10 mouse cellular contexts compared by ENCODE assay signal in genomic region chr8:11461847-11462246, GRCm38 (mm10). TPM values are rescaled to one million over a fixed set of nuclear protein-coding genes. Genes with fewer than 3 reads are reported as not detected.
DNase-seq lines count a peak whose midpoint lies in the region; TF ChIP-seq lines count a peak whose summit lies in the region.
"Had no signal": no experiment of that assay in that cellular context is flagged by ENCODE, and none has a peak within 500 bp of the region (broad histone marks: within the 10 kb centered on the region; RNA-seq: fewer than 3 reads in every experiment).

No protein-coding gene starts in this region.

- no peak overlapping the region for H3K4me3 ChIP-seq in gastrocnemius, adult 2 months
- H3K4me3 ChIP-seq: limb, embryonic 15.5 days had no signal

- DNase-seq in gastrocnemius, adult 2 months, result peak; percentile 40
- DNase-seq in gastrocnemius, postnatal 25 days, result no peak
- DNase-seq in kidney, postnatal 36 days, result peak; percentile 17 to 39
- no peak for DNase-seq in kidney, postnatal 25 days
- DNase-seq in adrenal gland, postnatal 14 days, result peak; percentile 78
- DNase-seq in cerebellum, postnatal 36 days, result peak; percentile 52 to 65
- DNase-seq in right cerebral cortex, postnatal 36 days (ENCODE audit: low spot score in 2 of 2), result no peak
- no peak for DNase-seq in layer of hippocampus, postnatal 36 days
- DNase-seq: lung, postnatal 10 days had no signal

- TF ChIP-seq CTCF in gastrocnemius, adult 2 months (IDR thresholded peaks at IDR 0.05), result no peak

- intact Hi-C loops in gastrocnemius, adult 2 months (cut with DNase I), result no loop called here

- H3K27ac ChIP-seq in gastrocnemius, adult 2 months, result no peak overlapping the region
- H3K27ac ChIP-seq: limb, embryonic 15.5 days had no signal

RNA-seq across cellular contexts. Expression of gene Rab20, which starts 16.7 kb away (rescaled TPM):
- total RNA-seq in gastrocnemius, adult 2 months (2021), result 1 to 10 TPM; 1.3 to 2.5 TPM
- total RNA-seq in gastrocnemius, postnatal 25 days (2021), result under 1 TPM; 0.51 to 0.90 TPM
- 6.3 and 6.9 TPM in 2 replicates for total RNA-seq in adrenal gland, postnatal 14 days (2021)
- total RNA-seq in layer of hippocampus, postnatal 36 days (2021), result under 1 TPM; 0.28 to 0.57 TPM

RNA-seq across cellular contexts. Expression of gene Naxd, which starts 35.5 kb away (rescaled TPM):
- total RNA-seq in gastrocnemius, adult 2 months (2021), result 10 to 100 TPM; 28.1 to 31.2 TPM
- 10 to 100 TPM; 26.3 to 28.9 TPM for total RNA-seq in gastrocnemius, postnatal 25 days (2021)
- 61.8 and 67.6 TPM in 2 replicates for total RNA-seq in adrenal gland, postnatal 14 days (2021)
- total RNA-seq in layer of hippocampus, postnatal 36 days (2021), result 10 to 100 TPM; 59.3 to 60.0 TPM

Comparison
In these comparisons a context has a peak if more than half of its experiments do, and no peak if none do; other contexts are left out.
1. DNase-seq: peak in gastrocnemius, adult 2 months (single experiment), kidney, postnatal 36 days (2 of 2), adrenal gland, postnatal 14 days (single experiment) and cerebellum, postnatal 36 days (2 of 2); none in gastrocnemius, postnatal 25 days (single experiment), kidney, postnatal 25 days (0 of 2), right cerebral cortex, postnatal 36 days (0 of 2) and layer of hippocampus, postnatal 36 days (0 of 2).